8 mouse cellular contexts compared by ENCODE assay signal in the genomic region with DNA sequence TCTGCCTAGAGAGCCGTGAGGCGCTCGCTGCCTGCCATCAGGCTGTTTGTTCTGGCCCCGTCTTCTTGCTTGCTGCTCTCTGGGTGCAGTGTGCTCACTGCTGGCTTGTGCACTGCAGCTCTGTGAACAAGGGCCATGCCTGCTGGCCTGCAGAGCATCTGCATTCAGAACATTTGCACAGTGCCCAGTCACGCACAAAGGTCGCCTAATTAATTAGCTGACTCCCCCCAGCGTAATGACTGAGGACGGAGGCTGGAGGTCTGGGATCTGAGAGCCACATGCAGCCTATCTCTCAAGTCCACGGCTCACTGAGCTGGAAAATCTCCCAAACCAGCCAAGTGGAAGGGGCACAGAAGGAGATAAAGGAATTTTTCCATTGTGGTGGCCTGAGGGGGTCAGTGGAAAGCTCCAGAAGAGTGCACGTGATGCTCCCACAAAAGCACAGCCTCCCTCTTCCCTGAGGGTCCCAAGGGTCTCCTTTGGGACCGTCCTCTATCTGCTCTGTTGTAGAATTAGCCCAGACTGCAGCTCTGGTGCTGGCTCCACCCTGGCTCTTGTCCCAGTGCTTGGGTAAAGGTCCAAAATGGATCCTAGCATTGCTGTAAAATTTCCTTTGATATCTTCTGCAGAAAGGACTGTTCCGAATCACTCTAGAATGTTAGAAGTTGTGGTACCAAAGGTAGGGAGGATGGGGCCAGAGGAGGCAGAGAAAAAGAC. TPM values are rescaled to one million over a fixed set of nuclear protein-coding genes. Genes with fewer than 3 reads are reported as not detected.
DNase-seq lines count a peak whose midpoint lies in the region; ATAC-seq lines count a peak whose summit lies in the region.

No protein-coding gene starts in this region.

- no peak overlapping the region for H3K4me3 ChIP-seq in heart, embryonic 13.5 days
- peak overlapping the region; percentile 18; the same call in 1 of the 2 replicates for H3K4me3 ChIP-seq in hindbrain, embryonic 10.5 days
- no peak overlapping the region for H3K4me3 ChIP-seq in midbrain, embryonic 12.5 days

- H3K9ac ChIP-seq in heart, embryonic 13.5 days = no peak overlapping the region; the same call in 1 of the 2 replicates
- no peak overlapping the region for H3K9ac ChIP-seq in midbrain, embryonic 12.5 days (replicated peaks)

- 0 out of 2 replicates have a peak overlapping the region, but pooled peaks have one; percentile 17 for H3K27ac ChIP-seq in heart, embryonic 13.5 days (replicated peaks)
- H3K27ac ChIP-seq in hindbrain, embryonic 10.5 days = peak overlapping the region; percentile 85
- peak overlapping the region; percentile 69 for H3K27ac ChIP-seq in midbrain, embryonic 12.5 days (replicated peaks)

- no peak for ATAC-seq in heart, embryonic 13.5 days (ENCODE audit: extremely low read depth, insufficient number of reproducible peaks, low FRiP score, low TSS enrichment)
- ATAC-seq in midbrain, embryonic 12.5 days (ENCODE audit: low FRiP score, low read depth) = peak; percentile 76
- ATAC-seq in activated CD4-positive, CD25-positive, alpha-beta regulatory T cell, adult 4 months = no peak

- DNase-seq in heart, postnatal 10 days = no peak
- DNase-seq in cerebellum, adult 8-10 months = peak; percentile 80
- DNase-seq in hindbrain, embryonic 10.5 days (ENCODE audit: low spot score) = peak; percentile 78
- no peak for DNase-seq in spleen, postnatal 10 days (ENCODE audit: low spot score in 2 of 2)
- no peak for DNase-seq in left cerebral cortex, adult 9 months (ENCODE audit: low spot score in 2 of 2)

- H3K36me3 ChIP-seq in heart, embryonic 13.5 days = no peaks in the 10 kb centered on the region
- no peaks in the 10 kb centered on the region for H3K36me3 ChIP-seq in hindbrain, embryonic 10.5 days
- no peaks in the 10 kb centered on the region for H3K36me3 ChIP-seq in midbrain, embryonic 12.5 days

- H3K4me2 ChIP-seq in heart, embryonic 13.5 days = 0 out of 2 replicates have a peak overlapping the region, but pooled peaks have one; percentile 10
- H3K4me2 ChIP-seq in midbrain, embryonic 12.5 days (replicated peaks) = peak overlapping the region; percentile 5; the same call in 1 of the 2 replicates

- H3K27me3 ChIP-seq in heart, embryonic 13.5 days (replicated peaks) = peaks cover 10% of the 10 kb centered on the region
- H3K27me3 ChIP-seq in hindbrain, embryonic 10.5 days (ENCODE audit: insufficient read depth, poor library complexity, severe bottlenecking) = peaks cover 44% of the 10 kb centered on the region
- peaks cover 35% of the 10 kb centered on the region for H3K27me3 ChIP-seq in midbrain, embryonic 12.5 days

- H3K9me3 ChIP-seq in heart, embryonic 13.5 days = no peaks in the 10 kb centered on the region
- no peaks in the 10 kb centered on the region for H3K9me3 ChIP-seq in hindbrain, embryonic 10.5 days
- no peaks in the 10 kb centered on the region for H3K9me3 ChIP-seq in midbrain, embryonic 12.5 days

- H3K4me1 ChIP-seq in heart, embryonic 13.5 days = peaks cover 40% of the 10 kb centered on the region
- H3K4me1 ChIP-seq in hindbrain, embryonic 10.5 days (replicated peaks) = peaks cover 59% of the 10 kb centered on the region
- H3K4me1 ChIP-seq in midbrain, embryonic 12.5 days = peaks cover 38% of the 10 kb centered on the region

- intact Hi-C loops in heart, postnatal 10 days (cut with DNase I) = no loop called here

- 40% methylated on average over 12 of the region's 12 CpGs for WGBS in heart, embryonic 13.5 days
- 20% methylated on average over 12 of the region's 12 CpGs for WGBS in hindbrain, embryonic 10.5 days
- WGBS in midbrain, embryonic 12.5 days = 9% methylated on average over 12 of the region's 12 CpGs

RNA-seq across cellular contexts. Expression of a gene that starts 27.5 kb away (rescaled TPM):
- 41.7 and 47.7 TPM in 2 replicates for polyA plus RNA-seq in heart, embryonic 13.5 days (2015; fragmentation: Nextera tagmentation; extraction: Ambion mirVana)
- total RNA-seq in heart, postnatal 10 days (2021) = 10 to 100 TPM; 60.5 to 68.1 TPM
- 39.5 and 47.8 TPM in 2 replicates for polyA plus RNA-seq in hindbrain, embryonic 10.5 days (2016; fragmentation: Nextera tagmentation; extraction: Ambion mirVana)
- polyA plus RNA-seq in midbrain, embryonic 12.5 days (2016; fragmentation: Nextera tagmentation; extraction: Ambion mirVana) = 43.8 and 46.9 TPM in 2 replicates
- 10 to 100 TPM; 18.9 to 21.7 TPM for polyA plus RNA-seq in activated CD4-positive, CD25-positive, alpha-beta regulatory T cell, adult 4 months (2017; shearing (Covaris generic))

Comparison
In these comparisons a context has a peak if more than half of its experiments do, and no peak if none do; other contexts are left out.
1. H3K27ac ChIP-seq: peak in every context shown above with its lines; median percentile 85 in hindbrain, embryonic 10.5 days; 69 in midbrain, embryonic 12.5 days; 17 in heart, embryonic 13.5 days.
2. DNase-seq: peak in cerebellum, adult 8-10 months (single experiment) and hindbrain, embryonic 10.5 days (single experiment); none in heart, postnatal 10 days (0 of 2), spleen, postnatal 10 days (0 of 2) and left cerebral cortex, adult 9 months (0 of 2).